Mouse (Mus musculus) spleen, adult 18-20 months (tissue): ENCODE measurements around the gene Atxn1.

Source experiments
- DNase-seq, 2 experiments: peaks; one replicate each; pipeline ENCODE4 v3.0.0; 2022; ENCODE audit warnings: mixed read lengths in 2 of 2

Gene Atxn1

GRCm38 (mm10) chr13:45964853-45965593 is at the start of gene Atxn1:
Gene Atxn1, minus strand, starts transcription at chr13:45965008.
- DNase-seq = peak; percentile 56 to 65

GRCm38 (mm10) chr13:46011232-46011631 is 46.4 kb upstream of the Atxn1 start:
- no peak for DNase-seq

GRCm38 (mm10) chr13:46010075-46010474 is 45.3 kb upstream of the Atxn1 start:
- no peak for DNase-seq

GRCm38 (mm10) chr13:46008831-46009666 is 44.2 kb upstream of the Atxn1 start:
- no peak for DNase-seq

GRCm38 (mm10) chr13:46006211-46007102 is 41.6 kb upstream of the Atxn1 start:
- DNase-seq = no peak

GRCm38 (mm10) chr13:46005656-46006055 is 40.8 kb upstream of the Atxn1 start:
- DNase-seq = no peak

- no peak for DNase-seq
These were observed 36.5 kb upstream of the Atxn1 start for GRCm38 (mm10) chr13:46001356-46001755.

- no peak for DNase-seq
These were observed 28.1 kb upstream of the Atxn1 start for GRCm38 (mm10) chr13:45992953-45993352.

- no peak for DNase-seq
These were observed 25.7 kb upstream of the Atxn1 start for GRCm38 (mm10) chr13:45990486-45990885.

GRCm38 (mm10) chr13:45979246-45979645 is 14.4 kb upstream of the Atxn1 start:
- DNase-seq = no peak

- peak; percentile 17 to 59 for DNase-seq
These were observed 12.1 kb upstream of the Atxn1 start for GRCm38 (mm10) chr13:45976894-45977293.

- no peak for DNase-seq
These were observed 9.8 kb upstream of the Atxn1 start for GRCm38 (mm10) chr13:45974651-45975050.

- no peak for DNase-seq
These were observed 9.2 kb upstream of the Atxn1 start for GRCm38 (mm10) chr13:45973972-45974490.

GRCm38 (mm10) chr13:45970920-45971536 is 6.2 kb upstream of the Atxn1 start:
- DNase-seq = no peak

- DNase-seq = no peak
These were observed 3.4 kb upstream of the Atxn1 start for GRCm38 (mm10) chr13:45968206-45968605.

- no peak for DNase-seq
These were observed 2.6 kb upstream of the Atxn1 start for GRCm38 (mm10) chr13:45967371-45967770.

GRCm38 (mm10) chr13:45966586-45966985 is 1.8 kb upstream of the Atxn1 start:
- DNase-seq = peak in 1 of 2 experiments; percentile 20

- peak; percentile 20 to 37 for DNase-seq
These were observed 1.0 kb upstream of the Atxn1 start for GRCm38 (mm10) chr13:45965594-45966432.

GRCm38 (mm10) chr13:45964331-45964852 is 416 bp downstream of the Atxn1 start:
- DNase-seq = peak; percentile 43 to 48

GRCm38 (mm10) chr13:45963497-45964330 is 1.1 kb downstream of the Atxn1 start:
- peak; percentile 71 to 77 for DNase-seq
